Mouse (Mus musculus): ENCODE measurements at regions not wholly inside any gene's neighbourhood (a gene's known extent, or its start where the extent isn't known, plus 50 kb on each side); places are given as distances from the start of the nearest gene placed in this dataset.

GRCm38 (mm10) chr3:15112177-15112838 lies 219.8 kb downstream of the Gm9733 start:
- DNase-seq (ENCODE audit: low spot score) = no peak

- no peak for DNase-seq (ENCODE audit: low spot score)
Measured at GRCm38 (mm10) chr3:15118634-15119356, 213.3 kb downstream of the Gm9733 start.

DNA sequence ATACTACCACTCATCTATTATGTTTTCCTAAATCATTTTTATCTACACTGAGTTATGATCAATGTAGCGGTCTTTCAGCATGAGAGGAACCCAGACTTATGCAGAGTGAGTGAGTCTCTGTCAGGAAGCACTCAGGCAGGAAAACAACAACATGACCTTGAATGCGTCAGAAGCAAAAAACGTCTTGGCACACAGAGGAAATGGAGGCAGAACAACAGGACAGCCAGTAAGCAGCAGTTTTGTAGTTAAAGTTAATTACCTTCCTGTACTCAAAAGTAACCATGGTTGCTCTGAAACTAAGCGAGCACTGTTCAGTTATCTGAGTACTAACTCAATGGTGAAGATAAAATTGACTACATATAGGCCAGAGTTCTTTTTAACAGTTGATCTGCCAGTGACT lies 205.4 kb downstream of the Gm9733 start:
- no peak for DNase-seq (ENCODE audit: low spot score)

GRCm38 (mm10) chr3:15128370-15128769 lies 203.7 kb downstream of the Gm9733 start:
- no peak for DNase-seq (ENCODE audit: low spot score)

- DNase-seq (ENCODE audit: low spot score) = no peak
Measured at GRCm38 (mm10) chr3:15128960-15129359, 203.1 kb downstream of the Gm9733 start.

DNA sequence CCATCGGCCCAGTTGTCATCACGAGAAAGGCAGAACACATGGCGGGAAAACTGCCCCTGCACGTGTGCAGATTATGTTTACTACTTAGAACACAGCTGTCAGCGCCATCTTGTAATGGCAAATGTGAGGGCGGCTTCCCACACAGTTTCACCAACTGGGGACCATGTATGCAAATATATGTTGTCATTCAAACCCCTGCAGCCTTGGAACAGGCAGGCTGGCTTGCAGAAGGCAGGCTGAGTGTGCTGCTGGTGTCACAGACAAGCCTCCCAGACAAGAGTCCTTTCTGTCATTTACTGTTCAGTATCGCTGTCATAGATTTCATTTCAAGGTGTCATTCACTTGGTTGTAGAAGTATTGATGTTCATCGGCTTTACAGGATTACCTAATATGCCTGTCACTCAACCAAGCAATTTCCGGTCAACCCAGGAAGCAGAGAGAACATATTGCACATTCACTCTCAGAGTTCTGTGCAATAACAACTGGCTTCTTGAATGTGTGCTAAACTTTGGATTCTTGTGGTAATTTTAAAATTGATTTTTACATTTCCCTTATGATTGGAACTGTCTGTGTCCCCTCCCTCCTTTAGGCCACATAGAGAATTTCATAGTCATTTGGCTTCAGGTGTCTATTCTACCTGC lies 202.3 kb downstream of the Gm9733 start:
- no peak for DNase-seq (ENCODE audit: low spot score)

GRCm38 (mm10) chr3:15132136-15132535 lies 200.0 kb downstream of the Gm9733 start:
- no peak for DNase-seq (ENCODE audit: low spot score)

GRCm38 (mm10) chr3:15139550-15139949 lies 192.6 kb downstream of the Gm9733 start:
- no peak for DNase-seq (ENCODE audit: low spot score)

- no peak for DNase-seq (ENCODE audit: low spot score)
Measured at GRCm38 (mm10) chr3:15153710-15154109, 178.4 kb downstream of the Gm9733 start.

- DNase-seq (ENCODE audit: low spot score) = peak; percentile 21
Measured at GRCm38 (mm10) chr3:15154153-15154552, 177.9 kb downstream of the Gm9733 start.

- DNase-seq (ENCODE audit: low spot score) = no peak
Measured at GRCm38 (mm10) chr3:15156681-15157080, 175.4 kb downstream of the Gm9733 start.

- DNase-seq (ENCODE audit: low spot score) = no peak
Measured at GRCm38 (mm10) chr3:15157842-15158241, 174.3 kb downstream of the Gm9733 start.

- no peak for DNase-seq (ENCODE audit: low spot score)
Measured at GRCm38 (mm10) chr3:15158926-15159325, 173.2 kb downstream of the Gm9733 start.

DNA sequence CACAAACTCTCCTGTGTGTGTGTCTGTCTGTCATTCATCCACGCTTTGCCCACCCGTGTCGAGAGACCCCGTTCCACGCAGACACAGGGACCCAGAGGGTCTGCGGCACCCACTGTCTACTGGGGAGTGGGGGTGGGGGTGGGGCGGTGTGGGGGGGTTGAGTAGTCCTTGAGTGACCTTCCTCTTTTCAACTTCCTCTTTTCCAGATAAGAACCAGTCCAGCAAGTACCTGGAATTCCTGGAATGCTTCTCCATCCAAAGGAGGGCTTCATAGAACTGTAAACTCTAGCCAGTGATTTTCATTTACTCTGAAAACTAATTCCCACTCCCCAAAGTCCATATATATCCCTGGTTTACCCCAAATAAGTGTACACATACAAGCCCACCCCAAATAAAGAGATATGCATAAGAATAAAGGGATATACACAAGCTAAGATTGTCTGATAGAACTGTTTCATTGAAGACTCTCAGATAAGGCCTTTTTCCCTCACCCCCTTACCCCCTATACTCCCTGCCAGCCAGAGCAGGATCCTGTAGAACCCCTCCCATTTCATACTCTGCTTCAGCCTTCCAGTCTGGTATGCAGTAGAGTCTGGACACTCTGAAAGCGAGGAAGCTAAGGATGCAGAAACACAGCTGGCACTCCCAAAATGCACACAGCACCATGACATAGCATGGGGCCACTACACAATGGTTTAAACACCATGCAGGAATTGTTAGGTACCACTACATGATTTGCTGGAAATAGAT lies 172.0 kb downstream of the Gm9733 start:
- DNase-seq (ENCODE audit: low spot score) = no peak

DNA sequence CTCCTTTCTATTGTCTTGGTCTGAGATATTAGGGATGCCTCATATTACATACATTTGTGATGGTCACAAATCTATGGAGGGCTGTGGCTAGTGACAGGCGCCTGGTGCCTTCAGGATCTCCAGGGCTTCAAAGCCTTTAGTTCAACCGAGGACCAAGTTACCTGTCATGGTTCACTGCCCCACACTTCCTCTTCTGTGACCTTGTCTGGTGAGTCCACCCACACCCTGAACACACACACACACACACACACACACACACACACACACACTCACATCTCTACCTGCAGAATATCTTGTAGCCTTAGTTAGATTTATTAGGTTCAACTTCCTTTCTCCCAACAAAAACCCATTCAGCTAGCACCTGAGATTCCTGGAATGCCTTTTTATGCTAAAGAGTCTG lies 156.3 kb downstream of the Gm9733 start:
- DNase-seq (ENCODE audit: low spot score) = no peak

DNA sequence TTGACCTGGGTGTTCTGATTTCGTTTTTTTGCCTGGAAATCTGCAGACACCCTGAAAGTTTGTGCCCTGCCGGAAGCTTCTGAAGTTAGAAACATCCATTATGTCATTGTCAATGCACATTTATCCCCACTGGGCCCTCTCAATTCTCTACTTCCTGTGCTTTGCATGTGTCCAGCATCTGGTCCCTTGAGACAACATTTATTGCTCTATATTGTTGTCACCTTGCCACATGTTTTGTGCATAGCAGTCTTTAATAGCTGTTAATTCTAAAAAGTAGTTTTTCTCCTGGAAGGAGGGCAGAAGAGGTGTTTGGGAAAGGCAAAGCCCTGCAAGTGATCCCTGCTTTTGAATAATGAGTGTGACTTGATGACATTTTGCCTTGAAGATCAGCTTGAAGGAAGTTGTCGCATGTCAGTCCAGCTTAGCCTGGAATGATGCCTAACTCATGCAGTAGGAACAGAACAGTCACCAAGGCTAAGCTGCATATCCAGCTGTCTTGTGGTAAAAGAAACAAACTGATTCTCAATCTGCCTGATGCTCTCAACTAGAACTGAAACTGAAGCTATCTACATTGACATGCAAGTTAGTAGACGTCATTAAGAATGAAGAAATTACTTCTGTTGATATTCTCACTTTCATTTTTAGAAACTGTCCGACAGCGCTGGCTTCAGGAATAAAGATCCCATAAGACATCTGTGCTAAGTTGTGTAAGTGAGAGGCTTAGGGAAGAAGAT lies 152.9 kb downstream of the Gm9733 start:
- DNase-seq (ENCODE audit: low spot score) = no peak

DNA sequence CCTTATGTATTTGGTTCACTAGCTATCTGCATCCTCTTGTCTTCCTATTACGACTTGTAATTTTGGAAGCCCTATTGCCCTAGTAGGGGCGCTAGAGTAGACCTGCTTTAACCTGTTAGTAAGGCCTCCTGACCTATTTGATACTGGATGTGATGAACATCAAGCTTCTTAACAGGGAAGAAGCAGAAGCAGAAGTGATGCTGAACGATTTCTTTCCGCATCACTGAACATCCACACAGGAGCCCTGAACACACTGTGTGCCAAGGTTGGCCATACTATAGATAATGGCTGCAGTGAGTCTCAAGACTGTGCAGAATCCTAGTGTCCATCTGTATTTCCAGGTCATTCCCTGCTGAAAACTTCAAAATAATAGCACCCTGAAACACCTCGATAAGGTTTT lies 151.0 kb downstream of the Gm9733 start:
- DNase-seq (ENCODE audit: low spot score) = no peak

GRCm38 (mm10) chr3:15186731-15187130 lies 145.4 kb downstream of the Gm9733 start:
- DNase-seq (ENCODE audit: low spot score) = no peak

DNA sequence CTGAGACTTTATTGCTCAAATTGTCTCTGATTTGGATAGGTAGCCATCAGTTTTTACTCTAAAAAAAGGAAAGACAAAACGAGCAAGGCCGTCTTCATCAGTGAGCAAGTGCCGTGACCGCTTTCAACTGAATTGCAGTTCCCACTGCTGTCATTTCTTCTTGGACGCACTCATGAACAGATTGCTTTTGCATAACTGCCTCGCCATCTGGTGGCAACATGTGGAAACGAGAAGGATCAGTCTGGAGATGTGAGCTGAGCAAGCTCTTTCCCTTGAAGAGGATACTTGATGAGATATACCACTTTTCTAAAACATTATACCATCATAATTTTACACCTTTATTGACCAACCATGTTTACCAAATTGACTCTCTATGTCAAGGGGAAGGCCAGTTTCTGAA lies 137.7 kb downstream of the Gm9733 start:
- peak; percentile 74 for DNase-seq (ENCODE audit: low spot score)

DNA sequence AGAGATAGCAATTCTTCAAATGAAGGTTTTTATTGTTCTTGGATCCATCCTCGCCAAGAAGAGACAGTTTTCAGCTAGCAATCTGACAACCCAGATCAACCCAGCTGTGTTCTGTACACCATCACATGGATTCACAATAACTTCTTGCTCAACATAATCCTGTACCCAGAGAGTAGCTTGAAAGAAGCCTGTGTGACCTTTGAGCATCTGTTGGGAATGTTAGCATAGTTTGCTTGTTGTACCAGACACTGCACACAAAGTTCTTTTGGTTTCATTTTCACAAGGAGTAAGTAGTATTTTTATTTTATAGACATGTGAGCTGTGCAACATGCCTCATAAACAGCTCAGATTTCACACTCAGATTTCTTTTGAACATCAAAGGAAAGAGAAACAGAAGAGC lies 136.0 kb downstream of the Gm9733 start:
- DNase-seq (ENCODE audit: low spot score) = peak; percentile 5

GRCm38 (mm10) chr3:15198086-15198485 lies 134.0 kb downstream of the Gm9733 start:
- DNase-seq (ENCODE audit: low spot score) = no peak

DNA sequence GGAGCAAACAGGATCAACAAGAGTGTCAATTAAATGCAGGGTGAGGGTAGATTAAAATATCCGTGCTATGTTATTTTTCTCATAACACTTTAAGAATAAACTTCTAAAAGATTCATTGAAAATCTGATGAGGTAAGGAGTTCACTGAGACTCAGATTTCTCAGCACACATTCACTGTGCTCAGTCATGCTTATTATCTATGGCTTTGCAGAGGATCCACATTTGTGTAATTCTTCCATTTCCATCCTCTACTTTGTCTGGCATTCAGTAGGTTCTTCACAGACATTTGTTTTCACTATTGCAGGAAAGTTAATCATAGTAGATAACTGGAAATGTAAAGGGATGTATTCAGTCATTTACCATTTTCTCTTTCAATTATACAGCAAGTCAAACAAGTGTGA lies 131.8 kb downstream of the Gm9733 start:
- no peak for DNase-seq (ENCODE audit: low spot score)
